Mouse (Mus musculus): ENCODE measurements around the gene Foxo1. TPM values are rescaled to one million over a fixed set of nuclear protein-coding genes. Genes with fewer than 3 reads are reported as not detected.

The Foxo1 gene
- total and polyA plus RNA-seq, 3 experiments, result 0.31 to 2.5 TPM; not detected in 1

GRCm38 (mm10) chr3:52396951-52397615 is 128.9 kb downstream of the Foxo1 start:
- Histone ChIP-seq H3K9me3 (replicated peaks; ENCODE audit: insufficient read depth, low read length) (no peaks in the 10 kb centered on the region), H3K9ac (ENCODE audit: control insufficient read depth, low read depth, low read length, poor library complexity, severe bottlenecking) (no peak overlapping the region), H3K4me3 (ENCODE audit: control insufficient read depth in 1 of 2, insufficient read depth in 1 of 2, low read depth in 2 of 2, low read length in 2 of 2) (no peak overlapping the region), H3K36me3 (ENCODE audit: control insufficient read depth in 1 of 2, insufficient read depth in 2 of 2, low read length in 2 of 2) (no peaks in the 10 kb centered on the region), H3K79me2 (ENCODE audit: control insufficient read depth, insufficient read depth, low read length, poor library complexity) (no peaks in the 10 kb centered on the region), H3K27ac (ENCODE audit: control insufficient read depth, low read depth, low read length) (no peak overlapping the region), H3K4me1 (ENCODE audit: control insufficient read depth in 1 of 2, insufficient read depth in 2 of 2, low read length in 2 of 2) (no peaks in the 10 kb centered on the region), H3K27me3 (ENCODE audit: control insufficient read depth in 1 of 2, insufficient read depth in 2 of 2, low read length in 2 of 2) (no peaks in the 10 kb centered on the region; a peak in 1 of 4 replicates)
- TF ChIP-seq POLR2AphosphoS5 (IDR thresholded peaks at IDR 0.05; ENCODE audit: borderline replicate concordance, low read depth, low read length) (no peak), CHD1 (IDR thresholded peaks at IDR 0.05; ENCODE audit: low read depth, low read length) (no peak), USF2 (IDR thresholded peaks at IDR 0.05; ENCODE audit: borderline replicate concordance in 1 of 2, insufficient read depth in 1 of 2, low read depth in 1 of 2, low read length in 2 of 2) (no peak), MAFK (IDR thresholded peaks at IDR 0.05; ENCODE audit: borderline replicate concordance, low read depth, low read length) (no peak), RCOR1 (IDR thresholded peaks at IDR 0.05; ENCODE audit: low read depth, low read length) (no peak), TCF12 (IDR thresholded peaks at IDR 0.05; ENCODE audit: low read depth, low read length) (no peak), ZMIZ1 (IDR thresholded peaks at IDR 0.05; ENCODE audit: low read depth, low read length) (no peak), TAL1 (IDR thresholded peaks at IDR 0.05; ENCODE audit: low read length) (no peak), NRF1 (IDR thresholded peaks at IDR 0.05; ENCODE audit: insufficient read depth, low read depth, low read length, poor library complexity, severe bottlenecking) (no peak), ZNF384 (IDR thresholded peaks at IDR 0.05; ENCODE audit: low read depth, low read length) (no peak)
- no peak for DNase-seq (ENCODE audit: low read depth, low spot score)

DNA sequence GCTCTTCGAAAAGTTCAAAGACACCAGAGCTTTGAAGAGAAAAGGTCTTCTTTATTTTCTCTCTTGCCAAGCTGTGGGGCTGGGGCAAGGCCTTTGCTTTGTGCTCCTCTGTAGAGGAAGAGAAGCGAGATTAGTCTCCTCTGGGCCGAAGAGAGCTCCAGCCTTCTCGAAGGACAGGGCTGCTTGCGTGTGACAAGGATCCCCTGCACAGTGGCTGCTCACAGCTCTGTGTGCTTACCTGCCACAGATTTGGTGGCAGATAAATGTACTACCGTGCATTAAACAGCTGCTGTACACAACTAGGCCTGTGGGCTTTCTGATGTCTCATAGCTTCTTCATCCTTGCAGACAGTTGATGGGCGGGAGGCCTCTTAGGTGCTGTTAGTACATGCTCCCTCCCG is 129.8 kb downstream of the Foxo1 start:
- Histone ChIP-seq H3K27me3 (ENCODE audit: control insufficient read depth in 1 of 2, insufficient read depth in 2 of 2, low read length in 2 of 2) (no peaks in the 10 kb centered on the region; a peak in 1 of 4 replicates), H3K9ac (ENCODE audit: control insufficient read depth, low read depth, low read length, poor library complexity, severe bottlenecking) (no peak overlapping the region), H3K9me3 (replicated peaks; ENCODE audit: insufficient read depth, low read length) (no peaks in the 10 kb centered on the region), H3K27ac (ENCODE audit: control insufficient read depth, low read depth, low read length) (no peak overlapping the region), H3K4me3 (ENCODE audit: control insufficient read depth in 1 of 2, insufficient read depth in 1 of 2, low read depth in 2 of 2, low read length in 2 of 2) (no peak overlapping the region), H3K79me2 (ENCODE audit: control insufficient read depth, insufficient read depth, low read length, poor library complexity) (no peaks in the 10 kb centered on the region), H3K4me1 (ENCODE audit: control insufficient read depth in 1 of 2, insufficient read depth in 2 of 2, low read length in 2 of 2) (no peaks in the 10 kb centered on the region), H3K36me3 (ENCODE audit: control insufficient read depth in 1 of 2, insufficient read depth in 2 of 2, low read length in 2 of 2) (no peaks in the 10 kb centered on the region)
- DNase-seq (ENCODE audit: low read depth, low spot score), result no peak
- TF ChIP-seq POLR2AphosphoS2 (IDR thresholded peaks at IDR 0.05; ENCODE audit: low read length) (no peak), TCF12 (IDR thresholded peaks at IDR 0.05; ENCODE audit: low read depth, low read length) (no peak), USF1 (IDR thresholded peaks at IDR 0.05; ENCODE audit: low read depth, low read length) (no peak), ZNF384 (IDR thresholded peaks at IDR 0.05; ENCODE audit: low read depth, low read length) (no peak), TAL1 (IDR thresholded peaks at IDR 0.05; ENCODE audit: low read length) (no peak), ELF1 (IDR thresholded peaks at IDR 0.05; ENCODE audit: low read depth, low read length) (no peak), SMC3 (IDR thresholded peaks at IDR 0.05; ENCODE audit: low read depth, low read length) (no peak), MYC (IDR thresholded peaks at IDR 0.05; ENCODE audit: low read depth, low read length) (no peak), BHLHE40 (IDR thresholded peaks at IDR 0.05; ENCODE audit: borderline replicate concordance, low read depth, low read length) (no peak)
